Mouse (Mus musculus): ENCODE data around the gene Mpv17l2.

GRCm38 (mm10) chr8:70775227-70775626 is 14.5 kb upstream of the Mpv17l2 start:
- TF ChIP-seq MYOG (IDR thresholded peaks at IDR 0.05; ENCODE audit: control insufficient read depth, extremely low read depth, insufficient read length) (no peak), CTCF (IDR thresholded peaks at IDR 0.05; ENCODE audit: control insufficient read depth, insufficient read depth, insufficient read length) (no peak)

Measured in C2C12 (cell line).